Mouse (Mus musculus) heart, postnatal 0 days (tissue): ENCODE data around the gene Tgfb1.

ENCODE experiments used
- CTCF ChIP-seq: IDR thresholded peaks from 2 replicates; pipeline ENCODE4 v1.5.1; 2016; ENCODE audit warnings: antibody characterized with exemption, control low read depth, low read depth
- EP300 ChIP-seq: IDR thresholded peaks from 2 replicates; pipeline ENCODE4 v1.6.1; 2016; ENCODE audit warnings: antibody characterized with exemption, low read depth

GRCm38 (mm10) chr7:25684659-25685058, 2.1 kb upstream of the Tgfb1 start:
- TF ChIP-seq CTCF (no peak), EP300 (no peak)
